Mouse (Mus musculus) intestine, embryonic 16.5 days (tissue): ENCODE measurements around the gene Lrtm2. TPM values are rescaled to one million over a fixed set of nuclear protein-coding genes. Genes with fewer than 3 reads are reported as not detected.

Source experiments
- ATAC-seq: fragments of 200-750 bp; cut with Nextera tagmentation; 2 replicates; pipeline ENCODE4 v1.8.0; 2017; ENCODE audit warnings: moderate TSS enrichment, moderate library complexity
- H3K27ac ChIP-seq: fragments of 300-500 bp; sonication (generic); 2 replicates; pipeline ENCODE4 v1.5.1; 2014; ENCODE audit warnings: mild to moderate bottlenecking, low read length
- H3K27me3 ChIP-seq: fragments of 300-500 bp; sonication (generic); replicated peaks from 2 replicates; pipeline ENCODE4 v1.6.1; 2014; ENCODE audit warnings: low read length, control low read depth, mixed read lengths; ENCODE audit not compliant: control insufficient read depth, insufficient read depth
- H3K36me3 ChIP-seq: fragments of 300-500 bp; sonication (generic); 2 replicates; pipeline ENCODE4 v1.6.1; 2014; ENCODE audit warnings: low read length, control low read depth; ENCODE audit not compliant: control insufficient read depth, insufficient read depth
- H3K4me1 ChIP-seq: fragments of 300-500 bp; sonication (generic); 2 replicates; pipeline ENCODE4 v1.6.1; 2014; ENCODE audit warnings: low read length, control low read depth, mixed read lengths; ENCODE audit not compliant: control insufficient read depth, insufficient read depth
- H3K4me2 ChIP-seq: fragments of 300-500 bp; sonication (generic); 2 replicates; pipeline ENCODE4 v1.6.1; 2014; ENCODE audit warnings: low read depth, low read length, control low read depth
- H3K4me3 ChIP-seq: fragments of 300-500 bp; sonication (generic); 2 replicates; pipeline ENCODE4 v1.5.1; 2014; ENCODE audit warnings: mild to moderate bottlenecking, low read length
- H3K9ac ChIP-seq: fragments of 300-500 bp; sonication (generic); 2 replicates; pipeline ENCODE4 v1.6.1; 2014; ENCODE audit warnings: low read depth, low read length
- H3K9me3 ChIP-seq: fragments of 300-500 bp; sonication (generic); 2 replicates; pipeline ENCODE4 v1.6.1; 2016; ENCODE audit warnings: low read length, control low read depth; ENCODE audit not compliant: control insufficient read depth
- WGBS: fragments of 180-500 bp; shearing (Covaris S2); extraction: QIAGEN DNeasy Blood & Tissue Kit; methylation state at CpG from one replicate; pipeline ENCODE4 v1.1.7; 2014; 5-methylcytosine and 5-hydroxymethylcytosine counted together
- polyA plus RNA-seq: library from polyadenylated mRNA; unstranded; fragments of >200 nt; fragmentation: Nextera tagmentation; extraction: Ambion mirVana; gene quantifications from 2 replicates; pipeline ENCODE4 v1.2.1, GENCODE M21; 2015

Lrtm2 gene
- polyA plus RNA-seq, 1 experiment from 2014 or later: 0.38 TPM

- 0 out of 2 replicates have a peak, but pooled peaks cover 4% of the 10 kb centered on the region for H3K27me3 ChIP-seq
- H3K9me3 ChIP-seq: no peaks in the 10 kb centered on the region
- no peaks in the 10 kb centered on the region for H3K36me3 ChIP-seq
- no peak overlapping the region for H3K27ac ChIP-seq
- no peak overlapping the region for H3K4me3 ChIP-seq
- H3K4me2 ChIP-seq: no peak overlapping the region
- no peak for ATAC-seq
- no peaks in the 10 kb centered on the region for H3K4me1 ChIP-seq
- no peak overlapping the region for H3K9ac ChIP-seq
- WGBS: 45% methylated on average over 7 of the region's 7 CpGs
These were observed 15.7 kb downstream of the Lrtm2 start for GRCm38 (mm10) chr6:119314751-119315476.

DNA sequence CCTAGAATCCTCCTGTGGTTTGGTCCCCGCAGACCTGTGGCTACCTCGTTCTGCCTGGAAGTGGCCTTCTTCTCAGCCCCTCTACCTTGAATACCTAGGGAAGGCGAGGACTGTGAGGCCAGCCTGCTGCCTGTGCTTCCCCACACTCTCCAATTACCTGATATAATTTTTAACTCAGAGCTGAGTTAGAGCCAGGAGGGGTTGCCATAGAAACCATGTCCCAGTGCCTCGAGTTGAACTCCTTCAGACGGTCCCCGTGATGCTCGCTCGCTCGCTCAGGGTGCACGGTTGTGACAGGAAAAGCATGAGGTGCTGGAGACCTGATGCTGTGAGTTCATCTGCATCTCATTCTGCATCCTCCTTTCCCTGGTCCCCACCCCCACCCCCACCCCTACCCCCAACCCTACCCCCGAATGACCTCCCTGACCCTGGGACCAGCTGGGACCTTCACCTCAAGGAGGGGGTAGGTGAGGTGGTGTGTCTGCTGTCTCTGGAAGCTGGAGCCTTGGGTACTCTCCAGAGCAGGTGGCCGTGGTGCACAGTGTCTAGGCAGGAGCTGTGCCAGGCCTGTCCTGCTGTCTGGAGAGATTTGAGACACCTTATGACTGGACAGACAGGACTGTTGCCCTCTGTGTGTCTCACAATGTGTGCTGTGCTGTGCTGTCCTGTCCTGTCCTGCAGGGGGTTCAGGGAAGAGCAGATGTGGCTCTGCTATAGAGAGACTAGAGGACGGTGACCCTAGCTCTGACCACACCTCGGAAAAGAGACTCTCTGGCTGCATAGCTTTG is 16.8 kb downstream of the Lrtm2 start:
- Histone ChIP-seq H3K27me3 (0 out of 2 replicates have a peak, but pooled peaks cover 4% of the 10 kb centered on the region), H3K9me3 (no peaks in the 10 kb centered on the region), H3K4me1 (no peaks in the 10 kb centered on the region), H3K4me3 (no peak overlapping the region), H3K27ac (no peak overlapping the region), H3K36me3 (no peaks in the 10 kb centered on the region), H3K4me2 (no peak overlapping the region), H3K9ac (no peak overlapping the region)
- 46% methylated on average over 14 of the region's 14 CpGs for WGBS
- ATAC-seq: no peak

GRCm38 (mm10) chr6:119313096-119313495 is 17.5 kb downstream of the Lrtm2 start:
- Histone ChIP-seq H3K36me3 (no peaks in the 10 kb centered on the region), H3K9ac (no peak overlapping the region), H3K27me3 (0 out of 2 replicates have a peak, but pooled peaks cover 4% of the 10 kb centered on the region), H3K9me3 (no peaks in the 10 kb centered on the region), H3K4me3 (no peak overlapping the region), H3K4me1 (no peaks in the 10 kb centered on the region), H3K4me2 (no peak overlapping the region), H3K27ac (no peak overlapping the region)
- ATAC-seq: no peak
- WGBS: 62% methylated on average over 3 of the region's 3 CpGs

DNA sequence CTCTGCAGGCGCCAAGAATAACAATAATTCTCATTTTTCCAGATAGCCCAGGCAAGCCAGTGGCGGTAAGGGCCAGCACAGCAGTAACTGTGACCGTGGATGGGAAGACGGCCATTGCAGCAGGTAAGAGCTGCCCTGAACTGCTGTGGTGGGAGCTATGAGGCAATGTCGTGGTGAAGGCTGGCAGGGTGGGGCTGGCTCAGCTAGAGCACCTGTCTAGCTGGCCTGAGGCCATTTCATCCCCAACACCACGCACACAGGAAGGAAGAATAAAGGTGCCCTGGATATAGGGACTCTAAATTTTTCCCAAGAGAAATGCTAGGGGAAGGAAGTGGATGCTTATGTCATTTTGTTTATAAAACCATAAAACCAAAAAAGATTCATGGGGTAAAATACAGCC is 18.2 kb downstream of the Lrtm2 start:
- Histone ChIP-seq H3K4me3 (no peak overlapping the region), H3K27ac (no peak overlapping the region), H3K4me1 (no peaks in the 10 kb centered on the region), H3K27me3 (0 out of 2 replicates have a peak, but pooled peaks cover 4% of the 10 kb centered on the region), H3K9ac (no peak overlapping the region), H3K9me3 (no peaks in the 10 kb centered on the region), H3K36me3 (no peaks in the 10 kb centered on the region), H3K4me2 (no peak overlapping the region)
- WGBS: 84% methylated on average over 6 of the region's 6 CpGs
- no peak for ATAC-seq

DNA sequence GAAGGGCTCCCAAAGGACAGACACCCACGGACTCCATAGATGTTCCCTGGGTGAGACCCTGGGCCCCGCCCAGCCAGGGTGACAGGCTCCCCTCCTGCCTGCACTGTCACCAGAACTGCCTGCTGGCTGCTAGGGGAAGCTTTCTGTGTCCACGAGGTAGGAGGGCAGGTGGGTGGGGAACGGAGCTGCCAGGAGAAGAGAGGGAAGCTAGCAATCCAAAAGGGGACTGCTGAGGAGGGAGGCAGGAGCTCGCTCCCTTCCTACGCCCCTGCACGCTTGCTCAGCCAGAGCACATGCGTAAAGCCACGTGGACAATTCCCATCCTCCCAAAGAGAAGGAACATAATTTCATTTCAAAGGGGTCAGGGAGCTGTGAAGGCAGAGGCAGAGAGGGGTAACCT is 20.4 kb downstream of the Lrtm2 start:
- Histone ChIP-seq H3K36me3 (no peaks in the 10 kb centered on the region), H3K27me3 (0 out of 2 replicates have a peak, but pooled peaks cover 2% of the 10 kb centered on the region), H3K27ac (no peak overlapping the region), H3K9ac (no peak overlapping the region), H3K4me3 (no peak overlapping the region), H3K4me1 (no peaks in the 10 kb centered on the region), H3K4me2 (no peak overlapping the region), H3K9me3 (no peaks in the 10 kb centered on the region)
- no peak for ATAC-seq
- WGBS: 51% methylated on average over 9 of the region's 9 CpGs

DNA sequence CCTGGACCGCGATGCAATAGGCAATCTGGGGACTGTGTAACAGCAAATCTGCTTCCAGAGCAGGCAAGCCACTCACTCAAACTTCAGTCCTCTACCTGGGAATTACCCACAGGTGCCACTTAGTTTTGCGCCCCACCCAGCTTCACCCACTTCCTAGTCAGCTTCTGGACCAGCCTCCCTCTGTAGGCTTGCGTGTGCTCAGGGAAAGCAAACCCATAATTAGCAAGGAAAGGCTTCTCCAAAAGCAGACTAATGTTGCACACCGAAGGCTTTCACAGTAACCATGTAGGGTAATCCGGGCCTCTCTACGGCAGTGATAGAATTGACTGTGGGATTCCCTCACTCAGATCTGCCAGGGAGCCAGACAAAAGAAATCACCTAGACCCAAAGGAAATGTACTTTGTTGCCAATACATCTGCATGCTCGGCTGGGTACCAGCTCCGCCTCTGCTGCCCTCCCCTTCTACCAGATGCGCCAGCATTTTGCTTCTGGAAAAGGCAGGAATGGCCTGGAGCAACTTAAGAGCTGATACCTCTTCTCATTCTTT is 22.6 kb downstream of the Lrtm2 start:
- 66% methylated on average over 10 of the region's 10 CpGs for WGBS
- H3K4me2 ChIP-seq: no peak overlapping the region
- no peaks in the 10 kb centered on the region for H3K9me3 ChIP-seq
- H3K9ac ChIP-seq: no peak overlapping the region
- H3K36me3 ChIP-seq: no peaks in the 10 kb centered on the region
- no peaks in the 10 kb centered on the region for H3K4me1 ChIP-seq
- no peak for ATAC-seq
- no peak overlapping the region for H3K4me3 ChIP-seq
- no peak overlapping the region for H3K27ac ChIP-seq
- no peaks in the 10 kb centered on the region for H3K27me3 ChIP-seq

DNA sequence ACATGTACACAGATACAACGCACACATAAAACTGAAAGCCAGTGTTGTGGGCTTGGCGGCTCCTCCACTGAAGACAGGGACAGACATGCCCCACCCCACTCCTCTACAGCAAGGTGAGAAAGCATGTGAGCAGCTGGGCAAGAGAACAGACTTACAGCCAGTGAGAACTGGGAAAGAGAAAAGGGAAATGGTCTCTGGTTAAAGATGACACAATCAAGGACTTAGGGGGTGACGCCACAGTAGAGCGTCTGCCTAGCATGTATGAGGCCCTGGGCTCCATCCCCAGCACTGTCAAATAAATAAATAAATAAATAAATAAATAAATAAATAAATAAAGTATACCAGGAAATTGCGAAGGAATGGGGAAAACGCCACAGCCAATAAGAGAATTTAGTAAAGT is 27.2 kb downstream of the Lrtm2 start:
- no peaks in the 10 kb centered on the region for H3K36me3 ChIP-seq
- 86% methylated on average over 6 of the region's 6 CpGs for WGBS
- no peak for ATAC-seq
- no peaks in the 10 kb centered on the region for H3K27me3 ChIP-seq
- no peak overlapping the region for H3K4me2 ChIP-seq
- no peak overlapping the region for H3K9ac ChIP-seq
- H3K27ac ChIP-seq: no peak overlapping the region
- H3K9me3 ChIP-seq: no peaks in the 10 kb centered on the region
- H3K4me3 ChIP-seq: no peak overlapping the region
- H3K4me1 ChIP-seq: no peaks in the 10 kb centered on the region

DNA sequence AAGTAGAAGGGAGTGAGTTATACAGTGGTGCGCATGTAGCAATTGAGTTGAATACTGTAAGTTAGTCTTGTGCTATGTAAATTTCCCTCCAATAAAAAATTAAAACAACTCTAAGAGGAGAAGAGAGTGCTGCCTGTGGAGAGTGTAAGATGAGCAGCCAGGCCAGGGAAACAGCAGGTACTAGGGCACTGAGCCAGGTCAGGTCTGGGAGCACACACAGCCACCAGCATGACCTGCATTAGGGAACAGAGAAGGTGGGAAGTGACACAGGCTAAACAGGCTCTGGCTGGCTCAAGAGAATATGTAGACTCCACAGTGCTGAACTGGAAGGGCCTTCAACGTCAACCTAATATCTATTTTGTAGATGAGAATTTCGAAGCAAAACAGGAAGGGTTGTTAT is 29.3 kb downstream of the Lrtm2 start:
- Histone ChIP-seq H3K4me1 (no peaks in the 10 kb centered on the region), H3K9ac (no peak overlapping the region), H3K4me2 (no peak overlapping the region), H3K4me3 (no peak overlapping the region), H3K27me3 (no peaks in the 10 kb centered on the region), H3K27ac (no peak overlapping the region), H3K9me3 (no peaks in the 10 kb centered on the region), H3K36me3 (no peaks in the 10 kb centered on the region)
- no peak for ATAC-seq
- 83% methylated on average over 3 of the region's 3 CpGs for WGBS

DNA sequence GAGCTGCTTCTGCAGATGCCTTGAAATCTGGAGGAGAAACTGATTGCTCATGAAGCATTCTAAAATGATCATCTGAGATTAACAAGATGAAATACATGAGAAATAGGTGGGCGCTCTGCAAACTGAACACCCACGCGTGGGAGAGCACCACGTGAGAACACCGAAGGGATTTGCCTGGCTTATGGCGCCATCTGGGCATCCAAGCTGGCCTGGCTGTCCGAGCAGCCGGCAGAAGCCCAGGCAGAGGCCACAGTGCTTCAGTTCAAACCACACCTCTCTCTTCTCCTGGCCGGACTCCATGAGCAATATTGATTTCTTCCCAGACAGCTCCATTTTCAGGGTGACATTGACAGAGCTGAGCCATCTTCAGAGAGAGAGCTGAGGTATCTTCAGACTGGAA is 49.8 kb downstream of the Lrtm2 start:
- H3K4me2 ChIP-seq: no peak overlapping the region
- H3K9ac ChIP-seq: no peak overlapping the region
- no peak for ATAC-seq
- no peaks in the 10 kb centered on the region for H3K36me3 ChIP-seq
- no peaks in the 10 kb centered on the region for H3K4me1 ChIP-seq
- no peak overlapping the region for H3K27ac ChIP-seq
- no peak overlapping the region for H3K4me3 ChIP-seq
- WGBS: 69% methylated on average over 9 of the region's 9 CpGs
- no peaks in the 10 kb centered on the region for H3K9me3 ChIP-seq
- no peaks in the 10 kb centered on the region for H3K27me3 ChIP-seq
